Mouse (Mus musculus) midbrain, postnatal 0 days (tissue): ENCODE results near the gene Tgfbr2. TPM values are rescaled to one million over a fixed set of nuclear protein-coding genes. Genes with fewer than 3 reads are reported as not detected.
"Not testable (repeated sequence)": the region's sequence is repeated elsewhere in the genome, so short reads cannot be mapped to it uniquely, and the experiment has no call there.

Experiments used
- ATAC-seq: fragments of 200-750 bp; cut with Nextera tagmentation; 2 replicates; pipeline ENCODE4 v1.8.0; 2017; ENCODE audit warnings: moderate number of reproducible peaks, mild to moderate bottlenecking, moderate TSS enrichment, moderate library complexity; ENCODE audit not compliant: low FRiP score
- DNase-seq: peaks from one replicate; pipeline ENCODE4 v3.0.0-alpha.2; 2015; ENCODE audit warnings: low spot score
- H3K27ac ChIP-seq: fragments of 300-500 bp; sonication (generic); 2 replicates; pipeline ENCODE4 v1.5.1; 2014; ENCODE audit warnings: low read depth, mild to moderate bottlenecking, low read length, mixed read lengths
- H3K27me3 ChIP-seq: fragments of 300-500 bp; sonication (generic); 2 replicates; pipeline ENCODE4 v1.6.1; 2014; ENCODE audit warnings: low read length, control low read depth, mixed read lengths; ENCODE audit not compliant: insufficient read depth
- H3K36me3 ChIP-seq: fragments of 300-500 bp; sonication (generic); 2 replicates; pipeline ENCODE4 v1.6.1; 2014; ENCODE audit warnings: low read length, control low read depth, mixed read lengths; ENCODE audit not compliant: insufficient read depth
- H3K4me1 ChIP-seq: fragments of 300-500 bp; sonication (generic); 2 replicates; pipeline ENCODE4 v1.6.1; 2014; ENCODE audit warnings: mild to moderate bottlenecking, control low read depth, antibody characterized with exemption, low read length, mixed read lengths; ENCODE audit not compliant: insufficient read depth
- H3K4me2 ChIP-seq: fragments of 300-500 bp; sonication (generic); 2 replicates; pipeline ENCODE4 v1.6.1; 2014; ENCODE audit warnings: low read depth, mild to moderate bottlenecking, low read length, mixed read lengths; ENCODE audit not compliant: poor library complexity, severe bottlenecking
- H3K4me3 ChIP-seq: fragments of 300-500 bp; sonication (generic); 2 replicates; pipeline ENCODE4 v1.5.1; 2014; ENCODE audit warnings: low read depth, mild to moderate bottlenecking, low read length, moderate library complexity
- H3K9ac ChIP-seq: fragments of 300-500 bp; sonication (generic); replicated peaks from 2 replicates; pipeline ENCODE4 v1.6.1; 2014; ENCODE audit warnings: mild to moderate bottlenecking, low read length, moderate library complexity, mixed read lengths; ENCODE audit not compliant: poor library complexity, severe bottlenecking
- H3K9me3 ChIP-seq: fragments of 300-500 bp; sonication (generic); 2 replicates; pipeline ENCODE4 v1.6.1; 2016; ENCODE audit warnings: low read length, control low read depth
- CTCF ChIP-seq: IDR thresholded peaks from 2 replicates; pipeline ENCODE4 v1.5.1; 2016; ENCODE audit warnings: antibody characterized with exemption, mild to moderate bottlenecking
- WGBS: fragments of 180-500 bp; shearing (Covaris S2); extraction: QIAGEN DNeasy Blood & Tissue Kit; methylation state at CpG from one replicate; pipeline ENCODE4 v1.1.7; 2014; 5-methylcytosine and 5-hydroxymethylcytosine counted together
- polyA plus RNA-seq: library from polyadenylated mRNA; unstranded; fragments of >200 nt; fragmentation: Nextera tagmentation; extraction: Ambion mirVana; gene quantifications from 2 replicates; pipeline ENCODE4 v1.2.1, GENCODE M21; 2015
- total RNA-seq: library from RNA; depleted of rRNA; stranded (reverse); fragments of >200 nt; gene quantifications from 2 replicates; pipeline ENCODE4 v1.2.3, GENCODE M21; 2014

Tgfbr2 gene
- total and polyA plus RNA-seq, 2 experiments from 2014 or later = 7.2 to 20.3 TPM

DNA sequence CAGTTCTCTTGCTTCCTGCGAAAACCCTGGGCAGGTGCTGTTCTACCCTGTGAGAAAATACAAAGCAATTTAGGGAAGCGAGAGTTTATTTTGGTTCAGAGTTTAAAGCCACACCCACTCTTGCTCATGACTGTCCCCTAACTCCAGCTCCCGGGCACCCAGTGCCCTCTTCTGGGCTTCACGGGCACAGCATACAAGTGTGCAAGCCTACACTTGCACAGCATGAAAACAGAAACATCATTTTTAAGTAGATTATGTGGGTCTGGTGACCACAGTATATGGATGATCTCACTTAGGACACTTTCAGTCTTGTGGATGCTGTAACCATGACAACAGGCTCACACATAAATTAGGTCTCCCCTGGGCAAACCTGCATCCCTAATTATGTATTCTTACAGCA, 116.0 kb downstream of the Tgfbr2 start:
- no peaks in the 10 kb centered on the region for H3K4me1 ChIP-seq
- no peaks in the 10 kb centered on the region for H3K36me3 ChIP-seq
- H3K4me3 ChIP-seq = no peak overlapping the region
- H3K4me2 ChIP-seq = no peak overlapping the region
- H3K9me3 ChIP-seq = no peaks in the 10 kb centered on the region
- WGBS = 63% methylated on average over 4 of the region's 4 CpGs
- ATAC-seq = no peak
- TF ChIP-seq CTCF = peak; percentile 68
- no peak overlapping the region for H3K9ac ChIP-seq
- H3K27me3 ChIP-seq = no peaks in the 10 kb centered on the region
- H3K27ac ChIP-seq = no peak overlapping the region
- peak; percentile 25 for DNase-seq

DNA sequence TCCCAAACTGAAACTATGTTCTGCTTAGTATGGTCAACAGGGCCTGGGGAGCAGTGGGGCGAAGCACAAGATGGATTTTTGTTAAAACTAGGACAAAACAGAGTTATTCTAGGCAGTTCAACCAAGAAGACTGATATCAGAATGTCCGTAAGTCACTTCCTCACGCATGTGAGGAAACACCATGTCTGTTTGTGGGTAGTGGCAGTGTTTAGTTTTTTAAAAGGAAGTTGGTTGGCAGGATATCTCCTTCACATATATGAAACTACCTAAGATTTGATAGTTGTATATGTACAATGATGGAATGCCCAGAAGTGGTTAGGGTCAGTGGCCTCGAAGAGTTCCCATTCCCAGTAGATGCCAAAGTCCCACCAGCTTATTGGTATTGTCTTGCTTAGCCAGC, 116.7 kb downstream of the Tgfbr2 start:
- Histone ChIP-seq H3K4me1 (no peaks in the 10 kb centered on the region), H3K27me3 (no peaks in the 10 kb centered on the region), H3K4me3 (no peak overlapping the region), H3K36me3 (no peaks in the 10 kb centered on the region), H3K4me2 (no peak overlapping the region), H3K27ac (no peak overlapping the region), H3K9ac (no peak overlapping the region), H3K9me3 (no peaks in the 10 kb centered on the region)
- 93% methylated on average over 4 of the region's 4 CpGs for WGBS
- DNase-seq (no peak), ATAC-seq (no peak)
- TF ChIP-seq CTCF = no peak

DNA sequence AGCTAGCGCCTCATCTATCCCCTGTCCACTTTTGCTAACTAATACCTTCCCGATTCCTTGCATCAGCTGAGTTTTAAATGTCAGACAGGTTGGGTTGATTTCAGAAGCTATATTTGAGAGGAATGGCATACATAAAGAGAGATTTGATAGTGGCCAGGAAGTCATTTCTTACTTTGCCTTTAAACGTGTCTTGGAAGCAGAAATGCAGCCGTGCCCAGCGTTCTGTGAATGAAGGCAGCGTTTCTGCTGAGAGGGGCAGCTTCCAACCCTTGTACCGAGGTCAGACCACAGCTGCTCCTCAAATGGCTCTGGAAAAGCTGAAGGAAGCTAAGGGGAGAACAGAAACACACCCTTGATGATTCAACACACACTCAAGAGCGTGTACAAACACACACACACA, 121.2 kb downstream of the Tgfbr2 start:
- no peaks in the 10 kb centered on the region for H3K4me1 ChIP-seq
- no peak overlapping the region for H3K27ac ChIP-seq
- ATAC-seq (no peak), DNase-seq (no peak)
- no peak for TF ChIP-seq CTCF
- no peaks in the 10 kb centered on the region for H3K9me3 ChIP-seq
- no peaks in the 10 kb centered on the region for H3K36me3 ChIP-seq
- H3K4me2 ChIP-seq = no peak overlapping the region
- H3K4me3 ChIP-seq = no peak overlapping the region
- H3K27me3 ChIP-seq = no peaks in the 10 kb centered on the region
- no peak overlapping the region for H3K9ac ChIP-seq
- WGBS = 81% methylated on average over 8 of the region's 8 CpGs

DNA sequence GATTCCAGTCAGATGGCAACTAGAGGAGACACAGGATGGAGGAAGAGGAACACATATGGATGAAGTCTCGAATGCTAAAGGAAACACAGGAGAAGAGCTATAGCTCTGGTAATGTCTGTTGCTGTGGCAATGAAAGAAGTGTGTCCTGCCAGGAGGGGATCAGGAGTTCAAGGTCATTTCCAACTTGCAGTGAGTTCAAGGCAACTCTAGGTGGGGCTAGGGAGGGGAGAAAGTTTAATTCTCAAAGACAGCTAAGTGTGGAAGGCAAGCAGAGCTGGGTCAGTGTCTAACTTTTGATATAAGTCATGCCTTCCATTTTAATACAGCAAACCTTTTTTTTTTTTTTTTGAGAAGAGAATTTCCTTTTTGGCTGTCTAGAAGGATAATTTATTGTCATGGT, 125.2 kb downstream of the Tgfbr2 start:
- WGBS = 87% methylated on average over 1 of the region's 1 CpGs
- no peak for TF ChIP-seq CTCF

DNA sequence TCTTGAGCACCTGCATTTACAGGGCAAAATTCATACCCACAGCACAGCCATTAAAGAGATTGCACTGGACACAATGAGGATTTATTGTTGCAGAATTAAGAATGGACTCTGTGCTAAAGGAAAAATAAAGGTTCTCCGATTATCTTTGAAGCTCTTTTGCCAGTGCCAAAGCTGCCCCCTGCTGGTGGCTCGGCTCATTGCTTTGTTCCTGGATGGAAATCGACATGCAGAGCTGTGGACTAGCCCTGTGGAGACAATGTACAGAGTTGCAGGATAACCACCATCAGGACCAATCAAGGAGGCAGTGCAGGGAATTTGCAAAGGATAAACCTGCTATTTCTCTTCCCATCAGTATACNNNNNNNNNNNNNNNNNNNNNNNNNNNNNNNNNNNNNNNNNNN, 133.4 kb downstream of the Tgfbr2 start:
- H3K4me2 ChIP-seq = no peak overlapping the region
- H3K9ac ChIP-seq = no peak overlapping the region
- no peaks in the 10 kb centered on the region for H3K36me3 ChIP-seq
- DNase-seq = peak; percentile 85
- no peaks in the 10 kb centered on the region for H3K27me3 ChIP-seq
- no peak overlapping the region for H3K27ac ChIP-seq
- WGBS = 2% methylated on average over 3 of the region's 3 CpGs
- no peaks in the 10 kb centered on the region for H3K9me3 ChIP-seq
- no peaks in the 10 kb centered on the region for H3K4me1 ChIP-seq
- ATAC-seq = no peak
- no peak overlapping the region for H3K4me3 ChIP-seq
- peak; percentile 98 for TF ChIP-seq CTCF

More for the DNA sequence above, 125.2 kb downstream of the Tgfbr2 start:
- no peaks in the 10 kb centered on the region for H3K27me3 ChIP-seq
- no peaks in the 10 kb centered on the region for H3K9me3 ChIP-seq
- ATAC-seq = no peak
- no peaks in the 10 kb centered on the region for H3K36me3 ChIP-seq
- H3K27ac ChIP-seq = no peak overlapping the region
- DNase-seq = no peak
- H3K4me3 ChIP-seq = no peak overlapping the region
- H3K4me1 ChIP-seq = no peaks in the 10 kb centered on the region
- no peak overlapping the region for H3K9ac ChIP-seq
- H3K4me2 ChIP-seq = no peak overlapping the region

DNA sequence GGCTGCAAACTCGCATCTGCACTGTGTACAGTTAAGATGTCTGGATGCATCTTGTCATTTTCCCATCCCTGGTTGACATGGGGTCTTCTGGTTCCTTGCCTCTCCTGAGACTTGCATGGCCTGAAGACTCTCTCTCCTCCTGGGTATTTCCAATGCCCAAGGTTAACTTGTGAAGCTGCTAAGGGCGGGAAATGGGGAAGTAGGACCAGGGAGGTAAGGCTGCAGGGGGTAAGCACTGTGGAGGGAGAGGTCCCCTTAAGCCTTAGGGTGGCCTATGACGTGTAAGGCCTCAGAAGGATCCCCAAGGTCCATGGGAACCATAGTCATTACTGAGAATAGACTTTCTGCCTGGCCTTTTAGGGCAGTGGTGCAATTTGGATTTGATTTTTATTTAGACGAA, 133.8 kb downstream of the Tgfbr2 start:
- 67% methylated on average over 4 of the region's 4 CpGs for WGBS
- H3K36me3 ChIP-seq = no peaks in the 10 kb centered on the region
- no peaks in the 10 kb centered on the region for H3K4me1 ChIP-seq
- H3K27ac ChIP-seq = no peak overlapping the region
- H3K9ac ChIP-seq = no peak overlapping the region
- TF ChIP-seq CTCF = no peak
- H3K4me2 ChIP-seq = no peak overlapping the region
- H3K4me3 ChIP-seq = no peak overlapping the region
- DNase-seq = no peak
- H3K9me3 ChIP-seq = no peaks in the 10 kb centered on the region
- H3K27me3 ChIP-seq = no peaks in the 10 kb centered on the region
- no peak for ATAC-seq

DNA sequence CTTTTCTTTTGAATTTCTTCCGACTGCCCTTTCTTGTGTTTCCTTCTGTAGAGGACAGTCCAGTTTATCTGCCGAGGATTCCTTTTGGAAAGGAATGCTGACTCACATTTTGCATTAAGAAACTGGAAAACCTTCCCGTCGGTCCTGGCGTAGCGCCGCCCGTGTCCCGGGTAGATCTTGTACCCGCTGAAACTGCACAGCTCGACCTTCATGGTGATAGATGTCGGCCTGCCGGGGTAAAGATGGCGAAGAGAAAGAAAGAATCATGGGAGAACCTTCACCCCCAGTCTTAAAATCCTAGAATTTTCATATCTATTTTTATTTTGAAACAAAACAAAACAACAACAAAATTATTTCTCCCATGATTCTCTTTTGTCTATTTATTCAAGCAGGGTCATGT, 134.3 kb downstream of the Tgfbr2 start:
- not testable (repeated sequence) for H3K27me3 ChIP-seq, H3K36me3 ChIP-seq, ATAC-seq, H3K9me3 ChIP-seq, H3K4me1 ChIP-seq, DNase-seq, H3K27ac ChIP-seq, H3K9ac ChIP-seq, H3K4me2 ChIP-seq, H3K4me3 ChIP-seq
- WGBS = 96% methylated on average over 14 of the region's 14 CpGs
